Mouse (Mus musculus) stomach, embryonic 16.5 days (tissue): ENCODE data around the gene Hnf1a. TPM values are rescaled to one million over a fixed set of nuclear protein-coding genes. Genes with fewer than 3 reads are reported as not detected.

Experiments used
- ATAC-seq: fragments of 200-750 bp; cut with Nextera tagmentation; 2 replicates; pipeline ENCODE4 v1.8.0; 2017; ENCODE audit warnings: moderate number of reproducible peaks, moderate TSS enrichment; ENCODE audit not compliant: insufficient read depth, low FRiP score
- H3K27ac ChIP-seq: fragments of 300-500 bp; sonication (generic); 2 replicates; pipeline ENCODE4 v1.5.1; 2014; ENCODE audit warnings: low read length
- H3K27me3 ChIP-seq: fragments of 300-500 bp; sonication (generic); 2 replicates; pipeline ENCODE4 v1.6.1; 2014; ENCODE audit warnings: low read length, control low read depth, mixed read lengths; ENCODE audit not compliant: control insufficient read depth, insufficient read depth
- H3K36me3 ChIP-seq: fragments of 300-500 bp; sonication (generic); 2 replicates; pipeline ENCODE4 v1.6.1; 2014; ENCODE audit warnings: low read length; ENCODE audit not compliant: control insufficient read depth, insufficient read depth
- H3K4me1 ChIP-seq: fragments of 300-500 bp; sonication (generic); 2 replicates; pipeline ENCODE4 v1.6.1; 2014; ENCODE audit warnings: low read length, control low read depth, mixed read lengths; ENCODE audit not compliant: control insufficient read depth, insufficient read depth
- H3K4me2 ChIP-seq: fragments of 300-500 bp; sonication (generic); 2 replicates; pipeline ENCODE4 v1.6.1; 2014; ENCODE audit warnings: low read depth, low read length, mixed read lengths
- H3K4me3 ChIP-seq: fragments of 300-500 bp; sonication (generic); replicated peaks from 2 replicates; pipeline ENCODE4 v1.5.1; 2014; ENCODE audit warnings: mild to moderate bottlenecking, low read length
- H3K9ac ChIP-seq: fragments of 300-500 bp; sonication (generic); 2 replicates; pipeline ENCODE4 v1.6.1; 2014; ENCODE audit warnings: low read length
- H3K9me3 ChIP-seq: fragments of 300-500 bp; sonication (generic); replicated peaks from 2 replicates; pipeline ENCODE4 v1.6.1; 2016; ENCODE audit warnings: low read length, control low read depth; ENCODE audit not compliant: control insufficient read depth
- WGBS: fragments of 180-500 bp; shearing (Covaris S2); extraction: QIAGEN DNeasy Blood & Tissue Kit; methylation state at CpG from one replicate; pipeline ENCODE4 v1.1.7; 2014; 5-methylcytosine and 5-hydroxymethylcytosine counted together
- polyA plus RNA-seq: library from polyadenylated mRNA; unstranded; fragments of >200 nt; fragmentation: Nextera tagmentation; extraction: Ambion mirVana; gene quantifications from 2 replicates; pipeline ENCODE4 v1.2.1, GENCODE M21; 2015

The Hnf1a gene
- polyA plus RNA-seq, 1 experiment from 2014 or later = 9.8 TPM

GRCm38 (mm10) chr5:115009961-115010360 is 39.1 kb upstream of the Hnf1a start:
- Histone ChIP-seq H3K4me2 (peak overlapping the region; percentile 86), H3K4me3 (no peak overlapping the region), H3K9ac (peak overlapping the region; percentile 99)

GRCm38 (mm10) chr5:115009143-115009542 is 38.2 kb upstream of the Hnf1a start:
- Histone ChIP-seq H3K9ac (no peak overlapping the region), H3K27ac (peak overlapping the region; percentile 38), H3K9me3 (no peaks in the 10 kb centered on the region), H3K4me2 (no peak overlapping the region), H3K27me3 (no peaks in the 10 kb centered on the region), H3K4me3 (no peak overlapping the region), H3K4me1 (peaks cover 21% of the 10 kb centered on the region), H3K36me3 (no peaks in the 10 kb centered on the region)
- no peak for ATAC-seq
- WGBS = 71% methylated on average over 6 of the region's 6 CpGs

More at GRCm38 (mm10) chr5:115009961-115010360, 39.1 kb upstream of the Hnf1a start:
- no peak for ATAC-seq
- whole genome bisulfite sequencing = 40% methylated on average over 3 of the region's 3 CpGs
- no peaks in the 10 kb centered on the region for H3K27me3 ChIP-seq
- H3K9me3 ChIP-seq = no peaks in the 10 kb centered on the region
- no peaks in the 10 kb centered on the region for H3K36me3 ChIP-seq
- peaks cover 26% of the 10 kb centered on the region for H3K4me1 ChIP-seq
- peak overlapping the region; percentile 38; the same call in 1 of the 2 replicates for H3K27ac ChIP-seq

- H3K4me2 ChIP-seq = no peak overlapping the region
- H3K9ac ChIP-seq = no peak overlapping the region
- H3K27ac ChIP-seq = peak overlapping the region; percentile 58; the same call in 1 of the 2 replicates
- no peak overlapping the region for H3K4me3 ChIP-seq
- peaks cover 17% of the 10 kb centered on the region for H3K4me1 ChIP-seq
- H3K9me3 ChIP-seq = no peaks in the 10 kb centered on the region
- WGBS = 82% methylated on average over 7 of the region's 7 CpGs
- no peaks in the 10 kb centered on the region for H3K36me3 ChIP-seq
- no peaks in the 10 kb centered on the region for H3K27me3 ChIP-seq
- no peak for ATAC-seq
Observed at GRCm38 (mm10) chr5:115008307-115008706, 37.4 kb upstream of the Hnf1a start.

GRCm38 (mm10) chr5:115007768-115008167 is 36.9 kb upstream of the Hnf1a start:
- Histone ChIP-seq H3K9me3 (no peaks in the 10 kb centered on the region), H3K4me3 (no peak overlapping the region), H3K27me3 (no peaks in the 10 kb centered on the region), H3K4me1 (peaks cover 17% of the 10 kb centered on the region), H3K4me2 (no peak overlapping the region), H3K9ac (no peak overlapping the region), H3K36me3 (no peaks in the 10 kb centered on the region), H3K27ac (peak overlapping the region; percentile 58; the same call in 1 of the 2 replicates)
- ATAC-seq = no peak
- WGBS = 83% methylated on average over 5 of the region's 5 CpGs

- H3K36me3 ChIP-seq = no peaks in the 10 kb centered on the region
- no peak overlapping the region for H3K9ac ChIP-seq
- 0 out of 2 replicates have a peak overlapping the region, but pooled peaks have one; percentile 1 for H3K27ac ChIP-seq
- no peak overlapping the region for H3K4me2 ChIP-seq
- H3K4me1 ChIP-seq = peaks cover 8% of the 10 kb centered on the region; the same call in 1 of the 2 replicates
- H3K4me3 ChIP-seq = no peak overlapping the region
- ATAC-seq = no peak
- no peaks in the 10 kb centered on the region for H3K9me3 ChIP-seq
- H3K27me3 ChIP-seq = no peaks in the 10 kb centered on the region
- 74% methylated on average over 13 of the region's 13 CpGs for WGBS
Observed at GRCm38 (mm10) chr5:115003224-115003873, 32.5 kb upstream of the Hnf1a start.

- Histone ChIP-seq H3K27me3 (no peaks in the 10 kb centered on the region), H3K9ac (no peak overlapping the region)
- 43% methylated on average over 6 of the region's 6 CpGs for WGBS
Observed at GRCm38 (mm10) chr5:115002781-115003180, 31.9 kb upstream of the Hnf1a start.

GRCm38 (mm10) chr5:115001464-115001863 is 30.6 kb upstream of the Hnf1a start:
- H3K27ac ChIP-seq = peak overlapping the region; percentile 92
- ATAC-seq = no peak
- WGBS = 73% methylated on average over 8 of the region's 8 CpGs

More at GRCm38 (mm10) chr5:115002781-115003180, 31.9 kb upstream of the Hnf1a start:
- Histone ChIP-seq H3K4me1 (peaks cover 8% of the 10 kb centered on the region; the same call in 1 of the 2 replicates), H3K4me2 (no peak overlapping the region), H3K4me3 (no peak overlapping the region), H3K9me3 (no peaks in the 10 kb centered on the region), H3K36me3 (no peaks in the 10 kb centered on the region), H3K27ac (peak overlapping the region; percentile 1; the same call in 1 of the 2 replicates)
- ATAC-seq = no peak

GRCm38 (mm10) chr5:115000503-115000902 is 29.6 kb upstream of the Hnf1a start:
- Histone ChIP-seq H3K4me3 (no peak overlapping the region), H3K4me2 (peak overlapping the region; percentile 34; the same call in 1 of the 2 replicates), H3K36me3 (no peaks in the 10 kb centered on the region), H3K4me1 (peaks cover 8% of the 10 kb centered on the region; the same call in 1 of the 2 replicates), H3K9me3 (no peaks in the 10 kb centered on the region), H3K9ac (0 out of 2 replicates have a peak overlapping the region, but pooled peaks have one; percentile 39), H3K27ac (peak overlapping the region; percentile 92), H3K27me3 (no peaks in the 10 kb centered on the region)
- 57% methylated on average over 2 of the region's 2 CpGs for WGBS
- ATAC-seq = peak; percentile 66

More at GRCm38 (mm10) chr5:115001464-115001863, 30.6 kb upstream of the Hnf1a start:
- Histone ChIP-seq H3K4me1 (peaks cover 8% of the 10 kb centered on the region; the same call in 1 of the 2 replicates), H3K4me3 (no peak overlapping the region), H3K27me3 (no peaks in the 10 kb centered on the region), H3K9me3 (no peaks in the 10 kb centered on the region), H3K36me3 (no peaks in the 10 kb centered on the region), H3K4me2 (no peak overlapping the region; the same call in 1 of the 2 replicates), H3K9ac (0 out of 2 replicates have a peak overlapping the region, but pooled peaks have one; percentile 29)

- Histone ChIP-seq H3K9me3 (no peaks in the 10 kb centered on the region), H3K27me3 (no peaks in the 10 kb centered on the region), H3K4me3 (no peak overlapping the region), H3K36me3 (no peaks in the 10 kb centered on the region), H3K27ac (no peak overlapping the region), H3K4me2 (no peak overlapping the region), H3K9ac (no peak overlapping the region), H3K4me1 (no peaks in the 10 kb centered on the region)
- WGBS = 63% methylated on average over 6 of the region's 6 CpGs
- ATAC-seq = no peak
Observed at GRCm38 (mm10) chr5:114997327-114997726, 26.4 kb upstream of the Hnf1a start.
